Mouse (Mus musculus) testis, postnatal 14 days (tissue): ENCODE data around the gene Setd7.

ENCODE experiments used
- DNase-seq: peaks from one replicate; pipeline ENCODE4 v3.0.0; 2021; ENCODE audit warnings: low spot score

The Setd7 gene

GRCm38 (mm10) chr3:51559594-51560450 is 857 bp downstream of the Setd7 start:
- DNase-seq = peak; percentile 76

- DNase-seq = no peak
These were observed 5.1 kb downstream of the Setd7 start for GRCm38 (mm10) chr3:51555583-51555982.

GRCm38 (mm10) chr3:51554836-51555235 is 5.8 kb downstream of the Setd7 start:
- DNase-seq = no peak

GRCm38 (mm10) chr3:51554067-51554466 is 6.6 kb downstream of the Setd7 start:
- no peak for DNase-seq

- DNase-seq = peak; percentile 38
These were observed 7.2 kb downstream of the Setd7 start for GRCm38 (mm10) chr3:51553497-51553875.

- DNase-seq = no peak
These were observed 7.7 kb downstream of the Setd7 start for GRCm38 (mm10) chr3:51552841-51553496.

- no peak for DNase-seq
These were observed 8.5 kb downstream of the Setd7 start for GRCm38 (mm10) chr3:51552197-51552596.

- DNase-seq = no peak
These were observed 11.6 kb downstream of the Setd7 start for GRCm38 (mm10) chr3:51548987-51549579.

- no peak for DNase-seq
These were observed 13.1 kb downstream of the Setd7 start for GRCm38 (mm10) chr3:51547577-51547976.

- DNase-seq = no peak
These were observed 16.1 kb downstream of the Setd7 start for GRCm38 (mm10) chr3:51544442-51545128.

GRCm38 (mm10) chr3:51540659-51541058 is 20.0 kb downstream of the Setd7 start:
- DNase-seq = no peak

GRCm38 (mm10) chr3:51539567-51540408 is 20.9 kb downstream of the Setd7 start:
- peak; percentile 37 for DNase-seq

- DNase-seq = no peak
These were observed 26.7 kb downstream of the Setd7 start for GRCm38 (mm10) chr3:51534013-51534412.

- DNase-seq = no peak
These were observed 27.1 kb downstream of the Setd7 start for GRCm38 (mm10) chr3:51533573-51533972.

GRCm38 (mm10) chr3:51532282-51532620 is 28.4 kb downstream of the Setd7 start:
- no peak for DNase-seq

- DNase-seq = peak; percentile 53
These were observed 29.0 kb downstream of the Setd7 start for GRCm38 (mm10) chr3:51531473-51532281.

- DNase-seq = no peak
These were observed 33.8 kb downstream of the Setd7 start for GRCm38 (mm10) chr3:51526891-51527290.

GRCm38 (mm10) chr3:51525186-51525785 is 35.4 kb downstream of the Setd7 start:
- no peak for DNase-seq

- DNase-seq = no peak
These were observed 39.4 kb downstream of the Setd7 start for GRCm38 (mm10) chr3:51521262-51521661.

GRCm38 (mm10) chr3:51518763-51519121 is 41.9 kb downstream of the Setd7 start:
- no peak for DNase-seq
